Mouse (Mus musculus) thymus, postnatal 25 days (tissue): ENCODE measurements around the gene C87414.
"Not testable (repeated sequence)": the region's sequence is repeated elsewhere in the genome, so short reads cannot be mapped to it uniquely, and the experiment has no call there.

Experiments
- DNase-seq: peaks from one replicate; pipeline ENCODE4 v3.0.0; 2022

The C87414 gene

GRCm38 (mm10) chr5:93671451-93671850, at the start of gene C87414:
C87414 (minus strand) TSS chr5:93671551.
- DNase-seq = not testable (repeated sequence)

- not testable (repeated sequence) for DNase-seq
Observed at GRCm38 (mm10) chr5:93684661-93685060, 13.3 kb upstream of the C87414 start.
